Mouse (Mus musculus) testis, adult 2 months (tissue): ENCODE measurements around the gene Plekhg6.

Experiments used
- CTCF ChIP-seq: fragments of 200-500 bp; IDR thresholded peaks from 2 replicates; pipeline ENCODE4 v1.5.1; 2012; ENCODE audit warnings: low read depth, mild to moderate bottlenecking, inconsistent platforms, low read length, moderate library complexity; ENCODE audit not compliant: control insufficient read depth, insufficient read depth, insufficient replicate concordance
- POLR2A ChIP-seq: fragments of 200-500 bp; IDR thresholded peaks from 2 replicates; pipeline ENCODE4 v1.6.1; 2012; ENCODE audit warnings: low read depth, mild to moderate bottlenecking, inconsistent platforms, low read length, moderate library complexity; ENCODE audit not compliant: control insufficient read depth

DNA sequence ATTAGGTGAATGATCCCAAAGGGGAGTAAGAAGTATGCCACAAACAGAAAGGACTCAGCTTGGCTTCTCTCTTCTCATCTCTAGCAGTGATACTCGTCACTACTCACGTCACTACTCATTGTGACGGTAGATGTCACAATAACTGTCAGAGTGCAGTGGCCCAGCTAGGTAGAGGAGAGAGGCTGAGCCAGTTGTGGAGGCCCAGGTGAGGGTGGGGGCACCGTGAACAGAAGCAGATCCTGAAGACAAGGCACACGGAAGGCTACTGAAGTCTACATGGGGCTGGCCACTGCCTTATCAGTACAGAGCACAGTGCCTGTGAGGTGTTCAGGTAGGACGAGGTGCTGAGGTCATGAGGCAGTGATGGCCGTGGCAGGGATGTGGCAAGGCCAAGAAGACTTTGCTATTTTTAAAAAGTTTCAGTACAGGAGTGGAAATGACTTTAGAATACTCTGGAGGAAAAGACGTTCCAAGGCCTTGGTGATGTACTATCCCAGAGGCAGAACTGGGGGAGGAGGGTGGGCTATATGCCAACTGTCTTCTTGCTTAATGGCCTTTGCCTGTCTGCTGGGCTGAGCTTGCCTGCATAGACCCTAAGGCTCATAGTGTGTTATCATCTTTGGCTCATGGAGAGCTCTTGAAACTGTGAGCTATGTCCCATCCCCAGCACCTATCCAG lies 29.1 kb downstream of the Plekhg6 start:
- TF ChIP-seq CTCF: no peak
- no peak for TF ChIP-seq POLR2A
